Mouse (Mus musculus): ENCODE measurements around the gene Dusp5.

The Dusp5 gene

DNA sequence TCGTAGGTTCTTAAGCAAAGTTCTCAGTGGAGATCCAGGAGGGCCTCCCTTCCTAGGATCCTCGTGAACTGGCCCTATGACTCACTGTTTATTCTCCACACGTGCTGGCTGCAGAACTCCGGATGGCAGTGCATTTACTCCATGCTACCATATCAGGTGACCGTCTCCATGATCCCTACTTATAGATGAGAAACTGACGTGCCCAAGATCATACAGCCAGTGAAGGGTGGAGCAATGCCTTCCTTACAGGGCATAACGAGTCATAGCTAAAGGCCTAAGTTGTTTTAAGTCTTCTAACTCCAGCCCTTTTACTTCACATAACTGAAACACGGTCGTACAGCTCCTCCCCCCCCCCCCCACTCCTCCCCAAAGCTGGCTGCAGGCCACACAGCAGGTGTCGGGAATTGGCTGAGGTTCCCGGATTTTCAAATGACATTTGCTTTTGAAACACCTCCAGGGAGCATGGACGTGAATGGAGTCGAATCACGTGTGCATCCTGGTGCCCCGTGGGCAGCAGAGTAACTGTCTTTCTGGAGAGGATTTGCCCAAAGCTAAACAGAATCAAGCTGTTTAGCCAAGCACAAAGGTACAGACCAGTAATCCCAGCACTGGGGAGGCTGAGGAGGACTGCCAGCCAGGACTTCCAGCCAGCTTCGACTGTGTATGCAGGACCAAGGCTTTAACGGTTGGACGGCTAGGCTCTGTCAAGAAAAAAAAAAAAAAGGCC, 11.4 kb upstream of the Dusp5 start:
- DNase-seq (ENCODE audit: low spot score): no peak

- no peak for DNase-seq (ENCODE audit: low spot score)
These were observed 9.4 kb upstream of the Dusp5 start for GRCm38 (mm10) chr19:53519549-53519948.

GRCm38 (mm10) chr19:53519981-53520380, 8.9 kb upstream of the Dusp5 start:
- no peak for DNase-seq (ENCODE audit: low spot score)

DNA sequence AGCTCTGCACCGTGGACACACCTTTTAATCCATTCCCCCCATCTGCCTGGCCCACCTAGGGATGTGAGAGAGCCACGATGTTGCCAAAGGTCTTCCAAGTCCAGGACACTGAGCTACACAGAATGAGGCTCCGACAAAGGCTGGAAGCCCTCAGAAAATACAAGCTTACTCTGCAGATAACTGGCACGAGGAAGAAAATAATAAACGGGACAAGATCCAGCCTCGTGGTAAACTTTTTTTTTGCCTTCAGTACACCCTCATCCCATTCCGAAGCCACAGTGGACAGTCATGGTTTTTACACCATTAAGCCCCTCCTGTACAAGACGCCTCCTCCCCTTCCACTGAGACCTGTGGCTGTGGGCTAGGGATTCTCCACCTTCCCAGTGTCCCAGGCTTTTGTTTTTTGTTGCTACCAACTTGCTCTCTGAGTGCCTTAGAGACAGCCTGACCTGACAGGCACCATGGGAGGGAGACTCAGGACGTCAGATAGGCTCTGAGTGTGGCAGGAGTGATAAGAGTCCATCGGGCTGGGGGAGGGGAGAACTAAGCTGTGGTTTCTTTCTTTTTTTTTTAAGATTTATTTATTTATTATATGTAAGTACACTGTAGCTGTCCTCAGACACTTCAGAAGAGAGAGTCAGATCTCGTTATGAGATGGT, 7.6 kb upstream of the Dusp5 start:
- DNase-seq (ENCODE audit: low spot score): no peak

DNA sequence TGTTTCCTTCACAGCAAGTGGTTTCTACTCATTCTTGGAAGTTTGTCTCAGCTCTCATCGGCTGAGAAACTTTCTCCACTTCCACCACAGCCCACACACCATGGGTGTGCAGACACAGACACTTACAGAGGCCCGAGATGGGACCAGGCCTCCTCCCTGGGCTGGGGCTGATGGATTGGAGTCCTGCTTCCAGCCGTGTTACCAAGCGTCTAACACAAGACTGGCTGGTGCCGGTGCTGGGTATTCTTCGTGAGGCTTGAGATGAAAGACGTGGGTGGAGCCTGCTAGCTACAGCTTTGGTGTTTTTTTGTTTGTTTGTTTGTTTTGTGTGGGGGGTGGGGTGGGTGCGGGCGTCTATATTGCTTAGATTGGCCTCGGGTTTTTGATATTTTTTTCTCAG, 1.4 kb upstream of the Dusp5 start:
- no peak for DNase-seq (ENCODE audit: low spot score)

DNA sequence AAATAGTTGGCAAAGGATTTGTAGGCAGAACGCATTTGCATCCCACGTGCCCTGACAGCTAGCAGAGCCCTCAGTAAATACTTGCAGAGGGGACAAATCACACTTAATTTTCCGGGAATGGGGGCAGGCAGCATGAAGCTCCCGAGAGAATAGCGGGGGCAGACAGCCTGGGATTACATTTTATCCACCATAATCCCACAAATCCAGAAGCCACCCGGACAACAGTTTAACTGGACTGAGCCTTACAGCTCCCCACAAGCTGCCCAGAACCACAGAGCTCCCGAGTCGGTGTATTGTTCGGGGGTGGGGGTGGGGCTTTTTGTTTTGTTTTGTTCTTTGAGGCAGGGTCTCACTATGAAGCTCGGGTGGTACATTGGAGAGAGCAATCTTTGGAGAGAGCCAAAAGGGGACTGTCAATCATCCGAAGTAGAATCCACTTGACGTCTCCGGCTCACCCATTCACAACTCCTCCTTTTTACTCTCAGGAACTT, 733 bp upstream of the Dusp5 start:
- DNase-seq (ENCODE audit: low spot score): no peak

DNA sequence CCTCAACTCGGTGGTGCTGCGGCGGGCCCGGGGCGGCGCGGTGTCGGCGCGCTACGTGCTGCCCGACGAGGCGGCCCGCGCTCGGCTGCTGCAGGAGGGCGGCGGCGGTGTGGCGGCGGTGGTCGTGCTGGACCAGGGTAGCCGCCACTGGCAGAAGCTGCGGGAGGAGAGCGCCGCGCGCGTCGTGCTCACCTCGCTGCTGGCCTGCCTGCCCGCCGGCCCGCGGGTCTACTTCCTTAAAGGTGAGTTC, 471 bp downstream of the Dusp5 start:
- no peak for DNase-seq (ENCODE audit: low spot score)

DNA sequence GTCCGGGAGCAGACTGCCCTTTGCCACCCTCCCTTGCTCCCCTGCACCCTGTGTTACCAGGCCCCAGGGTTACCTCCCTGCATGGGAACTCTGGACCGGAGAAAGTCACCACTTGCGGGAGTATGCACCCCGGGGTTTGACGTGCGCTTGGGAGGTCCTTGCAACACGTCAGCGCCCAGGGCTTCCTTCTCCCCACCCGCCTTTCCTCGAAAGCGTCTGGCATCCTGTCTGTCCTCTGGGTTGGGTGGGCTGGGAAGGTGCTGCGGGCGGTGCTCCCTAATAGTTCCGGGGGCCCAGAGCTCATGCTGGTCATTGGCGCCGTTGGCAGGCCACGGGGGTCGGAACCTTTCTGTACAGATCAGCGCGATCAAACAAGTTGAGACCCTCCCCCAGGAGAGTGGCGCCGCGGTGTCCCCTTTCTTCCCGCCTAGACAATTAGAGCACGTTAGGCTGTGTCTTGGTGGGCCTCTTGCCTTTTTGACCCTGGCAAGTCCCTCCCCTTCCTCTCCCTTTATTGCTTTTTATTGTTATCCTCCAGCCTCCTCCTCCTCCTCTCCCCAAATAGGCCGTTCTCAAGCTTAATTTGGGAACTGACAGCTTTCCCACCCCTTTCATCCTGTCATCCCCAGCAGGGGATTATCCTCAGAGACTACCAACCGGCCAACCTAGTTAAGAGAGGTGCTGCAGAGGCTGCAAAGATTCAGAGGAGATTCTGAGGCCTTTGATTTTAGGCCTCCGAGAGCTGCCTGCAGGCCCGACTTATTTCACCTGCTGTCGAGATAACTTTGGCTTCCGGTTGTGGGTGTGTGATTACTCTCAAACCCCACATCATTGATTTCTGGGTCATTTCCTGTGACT, 1.0 kb downstream of the Dusp5 start:
- no peak for DNase-seq (ENCODE audit: low spot score)

DNA sequence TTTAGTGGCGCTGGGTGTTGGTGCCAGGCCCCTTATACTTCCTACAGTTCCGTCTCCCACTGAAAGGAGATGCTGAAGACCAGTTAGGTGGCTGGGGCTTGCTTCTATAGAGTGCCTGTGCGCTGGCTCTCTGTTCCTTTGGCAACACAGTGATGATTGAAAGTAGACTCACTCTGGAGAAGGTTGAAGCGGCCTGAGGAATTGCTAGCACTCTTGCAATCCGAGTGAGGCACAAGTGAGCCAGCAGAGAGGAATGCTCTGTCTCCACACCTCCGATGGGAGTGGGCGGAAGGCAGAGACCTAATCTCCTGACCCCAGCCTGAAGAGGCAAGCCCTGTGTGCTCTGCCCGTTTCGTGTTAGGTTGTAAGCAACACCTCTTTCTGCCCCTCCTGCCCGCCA, 2.5 kb downstream of the Dusp5 start:
- no peak for DNase-seq (ENCODE audit: low spot score)

DNA sequence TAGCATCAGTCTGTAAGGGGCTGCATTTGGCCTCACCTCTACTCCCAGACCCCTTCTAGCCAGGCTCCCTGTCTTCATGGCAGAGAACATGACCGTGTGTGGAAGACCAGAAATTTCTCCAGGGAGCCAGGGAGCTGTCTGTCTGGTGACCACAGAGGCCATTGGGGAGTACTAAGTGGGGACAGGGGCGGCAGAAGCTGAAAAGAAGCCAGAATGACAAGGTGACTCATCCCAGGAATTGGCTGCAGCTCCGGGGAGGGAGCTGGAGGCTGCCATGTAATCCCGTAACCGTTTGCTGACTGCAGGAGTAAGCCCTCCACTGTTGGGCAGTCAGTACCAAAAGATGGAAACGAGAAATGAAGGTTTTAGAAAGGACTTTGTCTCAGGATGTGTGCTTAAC, 3.1 kb downstream of the Dusp5 start:
- no peak for DNase-seq (ENCODE audit: low spot score)

DNA sequence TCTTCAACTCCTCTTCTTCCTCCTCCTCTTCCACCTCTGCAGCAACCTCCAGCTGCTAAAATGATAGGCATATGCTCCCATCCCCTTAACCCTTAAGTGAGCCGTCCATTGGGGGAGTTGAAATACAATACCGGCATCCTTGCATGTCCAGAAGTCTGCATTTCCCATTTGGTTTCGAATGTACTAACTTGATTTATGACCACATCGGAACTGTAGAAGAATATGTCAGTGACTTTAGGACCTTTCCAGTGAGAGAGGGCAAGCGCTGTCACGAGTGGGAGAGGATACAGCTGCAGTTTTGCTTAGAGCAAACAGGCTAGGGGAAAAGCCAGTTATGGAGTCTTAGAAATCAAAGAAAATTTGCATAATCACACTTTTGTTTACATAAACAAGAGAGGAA, 3.8 kb downstream of the Dusp5 start:
- DNase-seq (ENCODE audit: low spot score): no peak

DNA sequence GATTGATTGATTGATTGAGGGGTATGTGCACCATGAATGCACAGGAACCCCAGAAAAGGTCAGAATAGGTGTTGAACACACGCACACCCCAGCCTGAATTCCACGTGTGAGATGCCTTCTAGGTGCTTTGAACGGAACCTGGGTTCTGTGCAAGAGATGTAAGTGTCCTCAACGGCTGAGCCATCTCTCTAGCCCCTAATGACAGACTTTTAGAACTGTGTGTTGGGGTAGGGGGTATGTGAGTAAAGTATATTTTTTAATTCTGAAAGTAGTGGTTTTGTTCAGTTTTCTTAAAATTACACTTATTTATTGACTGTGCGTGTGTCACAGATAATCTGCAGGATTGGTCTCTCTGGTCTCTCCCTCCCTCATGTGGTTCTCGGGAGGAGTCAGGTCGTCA, 4.3 kb downstream of the Dusp5 start:
- DNase-seq (ENCODE audit: low spot score): no peak

GRCm38 (mm10) chr19:53533810-53534601, 5.1 kb downstream of the Dusp5 start:
- no peak for DNase-seq (ENCODE audit: low spot score)

GRCm38 (mm10) chr19:53534757-53535410, 6.0 kb downstream of the Dusp5 start:
- DNase-seq (ENCODE audit: low spot score): no peak

GRCm38 (mm10) chr19:53535421-53535820, 6.5 kb downstream of the Dusp5 start:
- DNase-seq (ENCODE audit: low spot score): no peak

DNA sequence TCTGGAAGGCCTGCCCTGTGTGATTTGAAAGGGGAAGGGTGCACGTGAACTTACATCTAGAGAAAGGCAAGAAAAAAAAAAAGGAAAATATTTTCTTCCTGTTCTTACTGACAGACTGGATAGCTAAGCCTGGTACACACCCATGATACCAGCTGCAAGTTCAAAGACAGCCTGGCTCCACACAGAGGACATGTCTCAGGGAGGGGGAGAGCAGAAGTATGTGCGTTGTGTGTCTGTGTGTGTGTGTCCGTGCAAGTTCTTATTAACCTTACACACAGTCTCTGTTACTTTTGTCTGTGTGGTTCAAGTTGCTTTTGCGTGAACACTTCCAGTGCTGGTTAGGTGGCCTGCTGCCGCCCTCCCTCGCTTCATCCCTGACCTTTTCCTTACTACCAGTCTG, 7.3 kb downstream of the Dusp5 start:
- no peak for DNase-seq (ENCODE audit: low spot score)

DNA sequence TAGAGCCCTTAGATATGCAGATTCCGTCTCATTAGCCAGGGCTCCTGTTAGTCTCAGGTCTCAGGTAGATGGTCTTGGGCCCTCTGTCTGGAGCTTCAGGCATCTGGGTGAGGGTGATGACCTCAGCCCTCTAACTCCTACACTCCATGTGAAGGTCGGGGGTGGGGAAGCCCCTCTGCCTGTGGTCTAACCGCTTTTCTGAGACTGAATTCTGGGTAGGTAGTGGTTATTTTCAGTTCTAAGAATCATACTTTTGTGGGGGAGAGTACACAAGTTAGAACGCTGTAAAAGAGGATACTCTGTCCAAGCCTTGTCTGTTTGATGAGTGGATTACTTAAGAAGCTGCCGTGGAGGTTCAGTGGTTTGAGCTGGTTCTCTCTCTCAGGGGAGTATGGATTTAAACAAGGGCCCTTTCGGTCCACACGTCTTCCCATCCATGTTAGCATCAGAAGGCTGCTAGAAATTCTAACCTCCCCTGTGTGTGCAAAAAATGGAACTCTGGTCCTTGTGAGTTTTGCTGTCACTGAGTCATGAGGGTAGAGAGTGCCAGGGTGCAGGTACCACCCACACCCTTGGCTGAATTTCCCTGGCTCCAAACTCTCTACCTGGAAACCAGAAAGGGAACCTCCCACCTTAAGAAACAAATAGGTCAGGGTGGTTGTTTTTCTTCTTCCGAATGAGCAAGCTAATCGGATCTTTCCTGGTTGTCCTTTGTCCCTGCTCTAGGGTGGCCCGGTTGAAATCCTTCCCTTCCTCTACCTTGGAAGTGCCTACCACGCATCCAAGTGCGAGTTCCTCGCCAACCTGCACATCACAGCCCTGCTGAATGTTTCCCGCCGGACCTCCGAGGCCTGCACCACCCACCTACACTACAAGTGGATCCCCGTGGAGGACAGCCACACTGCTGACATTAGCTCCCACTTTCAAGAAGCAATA, 8.1 kb downstream of the Dusp5 start:
- DNase-seq (ENCODE audit: low spot score): no peak

- DNase-seq (ENCODE audit: low spot score): no peak
These were observed 9.1 kb downstream of the Dusp5 start for GRCm38 (mm10) chr19:53538024-53538423.

GRCm38 (mm10) chr19:53538796-53539195, 9.9 kb downstream of the Dusp5 start:
- no peak for DNase-seq (ENCODE audit: low spot score)

- DNase-seq (ENCODE audit: low spot score): no peak
These were observed 10.4 kb downstream of the Dusp5 start for GRCm38 (mm10) chr19:53539296-53539695.

- DNase-seq (ENCODE audit: low spot score): no peak
These were observed 14.7 kb downstream of the Dusp5 start for GRCm38 (mm10) chr19:53543602-53544001.
